Mouse (Mus musculus) urinary bladder, adult 2 months (tissue): ENCODE measurements around the gene Cers6. TPM values are rescaled to one million over a fixed set of nuclear protein-coding genes. Genes with fewer than 3 reads are reported as not detected.

Experiments
- DNase-seq: peaks from one replicate; pipeline ENCODE4 v3.0.0; 2022; ENCODE audit warnings: low spot score
- polyA plus RNA-seq: library from polyadenylated mRNA; depleted of rRNA; stranded (reverse); fragments of >200 nt; gene quantifications from 2 replicates; pipeline ENCODE4 v1.2.3, GENCODE M21; 2012

The Cers6 gene
- polyA plus RNA-seq, 1 experiment: 16.9 TPM

DNA sequence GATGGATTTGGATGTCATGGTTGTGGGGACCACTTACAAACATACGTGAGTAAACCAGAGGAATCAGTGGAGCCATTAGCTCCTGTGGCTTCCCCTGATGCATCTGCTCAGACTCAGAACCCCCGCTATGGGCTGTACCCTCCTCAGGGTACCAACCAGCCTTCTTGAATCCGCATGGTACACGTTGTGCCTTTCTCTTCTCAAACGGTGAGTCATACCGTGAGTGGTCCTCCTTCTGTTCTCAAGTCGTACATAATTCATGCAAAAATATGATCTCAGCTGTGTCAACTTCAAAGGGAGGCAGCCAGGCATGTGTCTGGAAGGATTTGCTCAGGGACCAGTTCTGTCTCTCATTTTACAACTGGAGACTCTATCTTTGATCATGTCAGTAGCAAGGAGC is 23.3 kb downstream of the Cers6 start:
- DNase-seq: no peak

DNA sequence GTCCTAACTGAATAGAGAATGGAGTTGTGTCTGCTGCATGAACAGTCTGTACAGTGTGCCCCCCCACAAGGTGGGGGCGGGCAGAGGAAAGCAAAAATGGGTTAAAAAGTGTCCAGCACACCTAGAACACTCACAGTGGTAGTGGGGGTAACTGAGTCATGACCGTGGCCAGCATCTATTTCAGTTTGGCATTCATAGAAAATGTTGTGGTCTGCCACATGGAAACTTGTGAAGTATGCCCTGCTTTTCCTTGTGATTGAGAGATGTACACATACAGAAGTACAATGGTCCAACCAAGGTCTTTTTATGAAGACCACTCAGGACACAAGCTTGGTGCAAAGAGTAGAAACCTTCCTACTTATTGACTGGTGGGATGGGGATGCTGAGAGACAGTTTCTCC is 24.0 kb downstream of the Cers6 start:
- no peak for DNase-seq

DNA sequence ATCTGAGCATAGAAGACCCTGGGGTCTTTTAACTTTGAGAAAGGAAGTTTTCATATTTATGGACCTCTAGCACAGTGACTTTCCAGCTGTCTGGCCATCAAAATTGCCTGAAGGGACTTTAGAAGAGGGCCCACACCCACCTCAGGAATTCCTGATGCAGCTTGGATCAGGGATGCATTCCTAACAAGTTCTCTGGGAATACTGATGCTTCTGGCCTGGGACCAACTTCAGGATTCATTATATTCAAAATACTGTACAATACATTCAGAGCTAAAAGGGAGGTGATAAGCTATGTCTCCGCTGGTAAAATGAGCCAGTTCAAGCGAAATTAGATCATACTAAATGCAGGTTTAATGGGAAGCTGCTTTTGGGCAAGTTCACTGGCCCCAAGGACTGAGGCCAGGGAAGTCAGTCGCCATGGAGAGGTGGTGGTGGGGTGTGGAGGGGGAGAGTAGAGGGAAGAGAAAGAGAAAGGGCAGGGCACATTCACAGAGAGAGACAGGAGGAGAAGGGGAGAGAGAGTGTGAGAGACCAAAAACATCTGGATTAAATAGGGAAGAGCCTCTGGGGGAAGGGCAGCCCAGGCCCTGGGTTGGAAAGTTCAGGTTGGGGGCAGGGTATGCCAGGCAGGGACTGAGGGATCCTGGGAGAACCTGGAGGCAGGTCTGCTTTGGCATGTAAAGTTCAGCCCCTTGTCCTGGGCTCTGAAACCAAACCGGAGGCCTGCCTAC is 24.7 kb downstream of the Cers6 start:
- no peak for DNase-seq

DNA sequence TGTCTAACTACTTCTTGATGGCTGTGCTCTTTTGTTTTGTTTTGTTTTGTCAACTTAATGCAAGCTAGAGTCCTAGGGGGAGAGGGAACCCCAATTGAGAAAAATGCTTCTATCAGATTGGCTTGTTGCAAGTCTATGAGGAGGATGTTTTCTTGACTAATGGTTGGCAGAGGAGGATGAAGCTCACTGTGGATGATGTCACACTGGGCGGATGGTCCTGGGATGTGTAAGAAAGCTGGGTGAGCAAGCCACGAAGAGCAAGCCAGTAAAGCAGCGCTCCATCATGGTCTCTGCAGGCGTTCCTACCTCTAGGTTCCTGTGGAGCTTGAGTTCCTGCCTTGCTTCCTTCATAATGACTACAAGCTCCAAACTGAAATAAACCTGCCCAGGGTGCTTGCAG is 25.4 kb downstream of the Cers6 start:
- no peak for DNase-seq

DNA sequence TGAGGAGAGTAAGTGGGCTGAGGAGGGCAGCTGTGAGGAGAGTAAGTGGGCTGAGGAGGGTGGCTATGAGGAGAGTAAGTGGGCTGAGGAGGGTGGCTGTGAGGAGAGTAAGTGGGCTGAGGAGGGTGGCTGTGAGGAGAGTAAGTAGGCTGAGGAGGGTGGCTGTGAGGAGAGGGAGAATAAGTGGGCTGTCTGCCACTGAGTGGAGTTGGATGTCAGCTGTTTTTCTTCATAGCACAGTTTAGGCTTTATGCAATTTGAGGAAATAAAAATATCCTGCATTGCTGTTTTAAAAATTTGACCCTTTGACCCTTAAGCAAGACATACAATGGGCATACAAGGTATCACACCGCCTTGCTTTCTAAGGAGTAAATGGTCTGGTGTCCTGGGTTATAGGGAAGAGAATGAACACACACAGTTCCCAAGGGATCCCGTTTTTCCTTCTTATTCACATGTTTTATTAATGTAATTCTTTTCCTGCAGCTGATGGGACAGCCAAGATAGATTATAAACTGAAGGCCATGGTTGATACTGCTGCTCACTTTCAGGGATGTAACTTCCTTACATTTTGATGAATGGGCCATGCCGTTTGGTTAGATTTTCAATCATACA is 27.0 kb downstream of the Cers6 start:
- DNase-seq: no peak

DNA sequence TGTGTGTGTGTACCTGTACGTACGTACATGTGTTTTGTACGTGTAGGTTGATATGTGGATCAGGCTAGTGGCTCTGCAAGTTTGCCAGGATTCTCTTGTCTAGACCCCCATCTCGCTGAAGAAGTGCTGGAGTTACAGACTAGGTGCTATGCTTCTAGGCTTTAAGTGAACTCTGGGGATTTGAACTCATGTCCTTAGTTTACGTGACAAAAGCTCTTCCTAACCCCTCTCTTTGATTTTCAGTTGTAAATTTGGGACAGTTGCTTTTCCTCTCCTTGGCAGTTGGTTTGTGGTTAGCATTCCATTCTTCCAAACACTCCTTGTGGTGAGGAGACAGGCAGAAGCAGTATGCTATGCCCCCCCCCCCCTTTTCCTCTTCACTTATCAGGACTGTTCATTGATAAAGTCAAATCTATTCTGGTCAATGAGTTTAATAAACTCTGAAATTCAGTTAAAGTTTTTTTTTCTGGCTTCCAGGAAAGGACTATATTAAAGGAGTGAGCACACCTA is 28.5 kb downstream of the Cers6 start:
- no peak for DNase-seq

DNA sequence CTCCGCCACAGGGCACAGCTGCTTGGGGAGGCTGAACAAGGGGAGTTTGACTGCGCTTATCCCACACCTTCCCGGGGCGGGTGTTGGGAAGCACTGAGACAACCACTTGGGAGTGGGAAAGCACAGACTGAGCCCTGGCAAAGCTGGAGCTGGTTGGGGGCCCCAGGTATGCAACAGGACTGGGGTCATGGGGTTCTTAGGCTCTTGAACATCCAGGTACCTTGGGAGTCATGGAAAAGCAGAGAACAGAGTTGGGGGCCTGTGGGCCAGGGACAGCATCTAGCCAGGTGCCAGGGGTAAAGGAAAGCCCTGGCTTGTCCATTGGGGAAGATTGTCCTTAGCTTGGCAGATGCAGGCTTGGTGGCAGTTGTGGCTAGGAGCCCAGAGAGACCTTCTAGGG is 31.2 kb downstream of the Cers6 start:
- no peak for DNase-seq

DNA sequence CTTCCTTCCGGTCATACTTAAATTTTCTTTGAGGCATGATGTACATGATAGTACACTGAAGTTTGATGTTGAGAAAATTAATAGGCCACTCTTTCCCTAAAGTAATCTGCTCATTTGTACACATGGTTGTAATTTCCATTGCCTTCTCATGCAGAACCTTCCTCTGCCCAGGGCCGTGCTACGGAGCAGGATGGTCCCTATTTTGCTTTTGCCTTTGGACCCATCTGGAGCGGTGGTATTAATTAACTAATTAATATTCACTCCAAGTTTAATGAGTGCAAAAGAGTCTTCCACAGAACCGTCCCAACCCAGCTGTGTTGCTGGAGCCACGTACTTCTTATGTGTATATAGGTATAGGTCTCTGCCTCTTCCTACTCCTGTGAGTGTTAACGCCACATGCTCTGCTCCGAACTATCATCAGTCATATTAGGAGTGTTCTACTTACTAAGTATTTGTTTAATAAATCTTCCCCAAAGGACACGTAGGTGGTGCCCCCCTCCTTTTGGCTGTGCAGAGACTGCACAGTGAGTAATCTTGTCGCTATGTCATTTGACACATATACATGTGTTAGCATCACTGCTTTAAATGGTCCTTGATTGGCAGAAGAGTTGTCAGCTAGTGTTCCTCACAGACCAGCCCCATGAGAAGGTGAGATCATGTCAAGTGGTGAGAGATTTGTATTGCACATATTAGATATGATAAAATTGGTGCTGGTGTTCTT is 34.0 kb downstream of the Cers6 start:
- no peak for DNase-seq

DNA sequence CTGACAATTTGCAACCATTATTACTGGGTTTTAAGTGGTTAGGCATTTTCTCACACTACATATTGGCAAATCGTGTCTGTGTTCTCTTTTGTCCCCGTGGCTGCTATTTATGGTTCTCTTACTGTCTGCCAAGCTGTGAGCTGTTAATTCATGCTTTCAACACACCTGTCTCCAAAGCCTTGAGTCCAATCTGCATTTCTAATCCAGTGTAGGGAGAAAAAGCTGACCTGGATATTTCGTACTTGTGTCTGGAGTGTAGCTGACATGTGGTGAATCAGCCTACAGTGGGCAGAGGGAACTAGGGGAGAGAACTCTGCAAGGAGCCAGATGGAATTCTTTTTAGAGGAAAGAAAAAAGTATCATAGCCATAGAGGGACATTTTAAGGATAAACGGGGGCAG is 35.0 kb downstream of the Cers6 start:
- no peak for DNase-seq

DNA sequence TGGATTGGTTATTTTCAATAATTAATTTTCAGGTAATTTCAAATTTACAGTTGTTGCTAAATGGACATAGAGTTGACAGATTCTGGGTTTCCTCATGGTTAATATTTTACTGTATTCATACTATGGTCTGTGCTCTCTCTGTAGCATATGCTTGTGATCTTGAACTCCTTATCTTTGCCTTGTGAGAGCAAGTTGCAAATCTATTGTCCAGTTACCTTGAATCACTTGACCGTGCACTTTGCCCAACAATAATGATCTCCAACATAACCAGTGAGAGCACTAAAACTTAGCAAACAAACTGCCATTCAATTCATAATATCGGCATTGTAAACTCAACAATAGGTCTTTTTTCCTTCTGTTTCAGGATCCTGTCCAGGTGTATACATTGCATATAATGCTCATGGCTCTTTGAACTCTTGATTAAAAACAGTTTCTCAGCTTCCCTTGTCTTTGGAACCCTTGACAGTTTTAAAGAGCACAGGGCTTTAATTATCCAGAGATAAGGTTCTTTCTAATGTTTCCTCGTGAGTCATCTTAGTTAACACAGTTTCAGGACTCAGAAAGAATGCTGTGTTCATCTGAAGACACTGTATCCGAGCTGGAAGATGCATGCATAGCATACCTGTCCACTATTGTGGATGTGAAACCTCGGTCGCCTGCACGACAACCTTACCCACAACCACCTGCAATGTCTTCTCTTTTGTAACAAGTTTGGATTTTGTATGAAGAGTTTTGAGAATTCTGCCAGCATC is 38.7 kb downstream of the Cers6 start:
- DNase-seq: no peak

DNA sequence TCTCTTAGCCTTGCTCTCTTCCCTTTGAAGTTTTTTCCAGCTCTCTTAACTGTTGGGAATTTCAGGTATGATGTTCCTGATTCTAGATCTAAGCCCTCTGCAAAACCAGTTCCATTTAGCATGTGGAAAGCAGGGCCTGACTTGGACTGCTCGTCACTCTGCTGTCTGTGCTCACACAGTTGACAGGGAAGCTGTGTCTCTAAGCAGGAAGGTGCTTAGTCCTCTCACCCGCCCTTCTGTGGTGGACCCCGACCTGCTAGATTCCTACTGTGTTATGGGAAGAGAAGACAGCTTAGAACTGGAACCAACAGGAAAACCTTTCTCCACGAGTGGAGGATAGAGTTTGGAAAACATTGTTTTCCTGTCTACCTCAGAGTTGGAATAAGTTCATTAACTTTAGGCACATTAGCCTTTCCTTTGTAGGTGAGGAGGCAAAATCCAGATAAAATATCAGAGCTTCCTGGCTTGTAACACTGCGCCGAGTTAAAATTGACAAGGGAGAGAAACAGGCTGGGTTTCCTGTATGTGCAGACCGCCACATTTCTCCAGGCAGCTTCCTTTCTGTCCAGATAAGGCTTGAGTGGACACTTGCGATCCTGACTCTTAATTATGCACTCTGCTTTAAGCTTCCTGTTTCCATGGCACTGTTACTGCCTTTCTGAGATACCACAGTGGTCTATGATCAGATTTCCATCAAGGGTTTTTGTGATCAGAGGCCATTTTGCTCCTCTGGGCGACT is 39.6 kb downstream of the Cers6 start:
- DNase-seq: no peak

DNA sequence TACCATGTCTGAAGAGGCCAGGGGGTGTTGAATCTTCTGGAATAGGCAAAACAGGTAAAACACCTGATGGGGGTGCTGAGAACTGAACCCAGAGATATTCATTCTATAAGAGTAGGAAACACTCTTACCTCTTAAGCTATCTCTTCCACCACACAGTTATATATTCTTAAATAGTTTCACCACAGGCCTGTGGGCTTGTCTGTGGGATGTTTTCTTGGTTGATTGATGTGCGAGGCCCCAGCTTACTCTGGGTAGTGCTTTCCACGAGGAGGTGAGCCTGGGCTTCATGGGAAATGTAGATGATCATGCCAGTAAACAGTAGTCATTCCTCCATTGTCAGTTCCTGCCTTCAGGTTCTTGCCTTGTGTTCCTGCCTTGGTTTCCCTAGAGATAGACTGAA is 40.5 kb downstream of the Cers6 start:
- DNase-seq: no peak

DNA sequence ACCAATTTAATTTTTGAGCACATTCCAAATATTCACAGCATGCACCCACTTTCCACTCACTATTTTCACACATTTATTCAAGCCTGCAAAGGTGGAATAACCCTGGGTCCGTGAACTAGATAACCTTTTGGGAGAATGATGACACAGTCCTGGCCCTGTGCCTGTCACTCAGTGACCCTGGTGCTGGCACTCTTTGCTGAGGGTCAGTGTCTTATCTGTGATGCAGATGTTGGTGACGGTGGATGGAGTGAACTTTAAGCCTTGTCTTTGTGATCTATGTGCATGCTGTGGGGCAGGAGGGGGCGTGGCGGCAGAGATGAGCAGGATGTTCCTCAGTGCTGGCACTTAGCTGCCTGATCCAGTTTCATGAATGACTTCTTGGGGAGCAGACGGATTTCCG is 41.3 kb downstream of the Cers6 start:
- DNase-seq: no peak

DNA sequence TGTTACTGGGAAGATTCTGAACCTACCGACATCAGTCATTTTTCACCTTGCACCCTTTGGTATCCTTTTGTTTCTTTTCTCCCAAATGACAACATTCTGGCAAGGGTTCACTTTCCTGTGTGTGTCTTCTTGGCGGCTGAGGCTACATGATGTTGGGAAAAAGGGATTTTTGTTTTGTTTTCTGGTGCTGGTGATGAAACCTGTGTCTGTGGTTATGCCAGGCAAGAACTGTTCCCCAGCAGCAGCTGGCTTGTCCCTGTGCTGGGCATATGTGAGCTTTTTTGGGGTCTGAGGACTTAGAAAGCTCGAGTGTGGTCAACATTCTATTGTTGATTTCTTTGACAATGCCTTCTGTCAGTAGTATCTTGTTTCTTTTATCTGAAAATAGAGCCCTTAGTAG is 45.7 kb downstream of the Cers6 start:
- DNase-seq: no peak

DNA sequence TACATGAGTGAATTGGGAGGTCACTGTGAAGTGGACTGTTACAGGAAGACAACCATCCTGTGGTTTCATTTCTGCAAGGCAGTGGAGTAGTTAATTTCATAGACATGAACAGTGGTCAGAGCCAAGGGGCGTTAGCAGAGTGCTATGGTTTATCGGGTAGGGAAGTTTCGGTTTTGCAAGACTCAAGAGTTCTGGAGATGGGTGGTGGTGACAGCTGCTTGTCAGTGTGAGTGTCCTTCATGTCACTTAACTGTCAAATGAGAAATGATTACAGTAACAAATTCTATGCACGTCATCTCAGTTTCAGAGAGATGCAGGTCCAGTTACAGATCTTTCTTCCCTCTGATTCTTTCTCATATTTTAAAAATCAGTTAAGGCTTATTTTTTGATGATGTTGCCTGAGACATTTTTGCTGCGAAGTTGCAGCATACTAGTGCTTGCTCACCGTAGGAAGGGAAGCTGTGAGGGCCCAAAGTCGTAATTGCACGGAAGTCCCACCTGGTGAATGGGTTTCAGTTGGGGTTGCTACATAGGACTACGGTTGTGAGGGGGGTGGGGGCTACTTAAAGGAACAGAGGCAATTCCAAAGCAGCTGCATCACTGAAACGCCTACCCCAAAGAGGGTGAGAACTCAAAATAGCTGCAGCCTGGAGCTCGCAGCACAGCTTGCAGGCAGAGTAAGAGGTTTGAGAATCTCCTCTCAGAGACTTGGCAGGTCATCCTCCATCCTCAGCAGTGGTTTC is 46.7 kb downstream of the Cers6 start:
- no peak for DNase-seq

DNA sequence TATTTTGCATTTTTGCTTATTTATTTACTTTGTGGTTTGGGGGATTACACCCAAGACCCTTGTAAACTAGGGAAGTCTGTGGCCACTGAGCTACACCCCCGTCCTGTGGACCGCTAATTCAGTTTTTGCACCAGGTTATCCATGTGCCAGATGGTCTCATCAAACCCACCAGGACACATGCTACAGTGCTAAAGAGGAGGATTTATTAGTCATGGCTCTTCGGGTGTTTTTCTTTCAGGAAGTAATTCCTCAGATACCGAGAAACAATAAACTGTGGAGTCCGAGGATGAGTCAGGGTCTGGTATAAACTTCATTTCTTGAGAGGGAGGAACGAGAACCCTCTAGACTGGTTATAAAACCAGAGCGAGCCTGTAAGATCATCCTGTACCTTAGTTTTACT is 49.5 kb downstream of the Cers6 start:
- no peak for DNase-seq

DNA sequence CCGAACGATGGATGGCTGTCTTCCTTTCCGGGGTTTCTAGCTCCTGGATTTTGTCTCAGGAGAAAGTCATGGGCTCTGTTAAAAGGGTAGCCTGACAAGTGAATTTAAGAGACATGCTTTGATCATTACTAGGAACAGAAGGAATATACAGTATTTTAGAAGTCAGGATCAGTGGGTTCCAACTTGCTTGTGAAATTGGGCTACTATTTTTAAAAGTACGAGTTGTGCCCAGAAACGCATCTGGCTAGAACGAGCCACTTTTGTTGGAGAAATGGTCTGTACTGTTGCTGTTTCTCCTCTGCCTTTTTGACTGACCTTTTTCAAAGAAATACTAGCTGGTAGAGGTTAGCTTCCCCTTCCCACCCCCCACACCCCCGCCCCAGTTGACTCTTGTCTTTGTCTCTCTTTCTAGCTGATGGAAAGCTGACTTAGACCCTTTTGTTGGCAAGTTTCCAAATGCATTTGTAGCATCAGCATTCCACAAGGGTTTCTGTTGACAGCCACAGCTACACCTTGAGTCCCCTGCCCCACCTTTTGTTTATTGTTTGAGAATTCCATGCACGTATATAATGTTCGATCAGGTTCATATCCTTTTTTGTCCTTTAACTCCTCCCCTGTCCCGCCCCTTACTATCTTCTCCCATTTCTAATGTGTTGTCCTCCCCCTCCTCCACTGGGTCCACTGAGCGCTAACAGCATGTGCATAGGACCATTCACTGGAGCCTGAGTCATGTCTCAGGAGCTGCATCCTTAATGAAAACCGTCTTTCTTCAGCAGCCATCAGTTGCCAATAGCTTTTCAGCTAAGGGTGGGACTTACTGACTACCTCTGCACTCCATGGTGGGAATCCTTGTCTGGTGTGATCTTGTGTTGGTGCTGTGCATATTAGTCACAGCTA is 50.6 kb downstream of the Cers6 start:
- no peak for DNase-seq

DNA sequence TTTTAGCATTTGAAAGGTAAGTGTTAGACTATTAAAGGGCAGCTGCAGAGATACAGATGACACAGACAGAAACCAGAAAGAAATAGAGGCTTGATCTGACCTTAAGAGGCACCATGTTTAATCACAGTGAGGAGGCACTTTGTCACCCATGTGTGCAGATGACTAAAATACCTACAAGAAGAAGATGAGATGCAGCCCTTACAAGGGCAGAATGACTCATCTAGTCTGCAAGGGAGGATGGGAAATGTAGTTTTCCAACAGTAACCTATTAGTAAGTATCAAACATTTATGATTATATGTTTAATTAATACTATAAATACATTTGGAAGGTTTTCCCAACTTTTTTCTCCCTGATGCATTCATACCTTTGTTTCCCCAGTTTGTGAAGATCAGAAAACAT is 54.5 kb downstream of the Cers6 start:
- no peak for DNase-seq

DNA sequence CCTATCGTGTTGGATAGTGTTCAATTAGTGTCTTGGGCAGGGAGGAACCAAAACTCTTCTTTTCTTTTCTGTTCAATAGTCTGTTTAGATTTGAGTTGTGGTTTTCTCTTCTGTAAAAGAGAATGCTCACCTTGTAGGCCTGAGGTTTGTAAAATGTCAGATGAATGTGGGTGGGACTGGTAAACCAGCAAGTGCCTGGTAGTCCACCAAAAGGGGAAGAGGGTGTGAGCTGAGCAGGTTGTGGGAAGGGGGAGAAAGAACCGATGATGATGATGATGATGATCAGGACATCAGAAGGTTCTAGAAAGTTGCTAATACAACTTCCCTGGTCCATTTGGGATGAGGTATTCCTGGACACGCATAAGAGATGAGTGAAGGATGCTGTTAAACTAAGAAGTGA is 55.1 kb downstream of the Cers6 start:
- no peak for DNase-seq

DNA sequence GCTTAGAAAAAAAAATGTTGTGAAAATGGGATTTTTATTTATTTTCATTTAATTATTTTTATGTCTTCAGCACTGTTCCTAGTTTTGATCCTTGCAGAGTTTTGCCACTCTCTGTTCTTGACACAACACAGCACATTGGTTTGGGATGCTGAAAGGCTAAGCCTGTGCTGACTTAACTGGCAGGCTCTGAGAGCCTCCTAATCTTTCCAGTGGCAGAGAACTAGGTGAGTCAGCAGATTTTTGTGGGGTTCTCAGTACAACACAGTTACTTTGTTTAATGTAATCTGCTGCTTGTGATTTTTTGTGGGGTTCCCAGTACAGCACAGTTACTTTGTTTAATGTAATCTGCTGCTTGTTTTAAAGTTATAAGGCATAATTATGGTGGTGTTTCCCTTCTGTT is 55.8 kb downstream of the Cers6 start:
- DNase-seq: no peak
